Mouse (Mus musculus) embryonic facial prominence, embryonic 14.5 days (tissue): ENCODE results near the gene Bend6. TPM values are rescaled to one million over a fixed set of nuclear protein-coding genes. Genes with fewer than 3 reads are reported as not detected.
"Not testable (repeated sequence)": the region's sequence is repeated elsewhere in the genome, so short reads cannot be mapped to it uniquely, and the experiment has no call there.

Experiments
- ATAC-seq: fragments of 200-750 bp; cut with Nextera tagmentation; 2 replicates; pipeline ENCODE4 v1.8.0; 2017; ENCODE audit warnings: low read depth, moderate number of reproducible peaks, moderate TSS enrichment
- DNase-seq: peaks from one replicate; pipeline ENCODE4 v3.0.0-alpha.2; 2015; ENCODE audit warnings: low spot score
- H3K27ac ChIP-seq: fragments of 300-500 bp; sonication (generic); replicated peaks from 2 replicates; pipeline ENCODE4 v1.5.1; 2014; ENCODE audit warnings: low read depth, mild to moderate bottlenecking, low read length, moderate library complexity
- H3K27me3 ChIP-seq: fragments of 300-500 bp; sonication (generic); replicated peaks from 2 replicates; pipeline ENCODE4 v1.6.1; 2014; ENCODE audit warnings: low read length; ENCODE audit not compliant: control insufficient read depth, insufficient read depth
- H3K36me3 ChIP-seq: fragments of 300-500 bp; sonication (generic); 2 replicates; pipeline ENCODE4 v1.6.1; 2014; ENCODE audit warnings: low read length, mixed read lengths; ENCODE audit not compliant: control insufficient read depth, insufficient read depth
- H3K4me1 ChIP-seq: fragments of 300-500 bp; sonication (generic); 2 replicates; pipeline ENCODE4 v1.6.1; 2014; ENCODE audit warnings: antibody characterized with exemption, low read length; ENCODE audit not compliant: control insufficient read depth, insufficient read depth
- H3K4me2 ChIP-seq: fragments of 300-500 bp; sonication (generic); 2 replicates; pipeline ENCODE4 v1.6.1; 2014; ENCODE audit warnings: low read depth, mild to moderate bottlenecking, low read length, moderate library complexity, mixed read lengths
- H3K4me3 ChIP-seq: fragments of 300-500 bp; sonication (generic); 2 replicates; pipeline ENCODE4 v1.5.1; 2014; ENCODE audit warnings: low read depth, mild to moderate bottlenecking, low read length
- H3K9ac ChIP-seq: fragments of 300-500 bp; sonication (generic); 2 replicates; pipeline ENCODE4 v1.6.1; 2014; ENCODE audit warnings: low read depth, mild to moderate bottlenecking, low read length, moderate library complexity, mixed read lengths
- H3K9me3 ChIP-seq: fragments of 300-500 bp; sonication (generic); 2 replicates; pipeline ENCODE4 v1.6.1; 2016; ENCODE audit warnings: low read length; ENCODE audit not compliant: control insufficient read depth
- WGBS: fragments of 180-500 bp; shearing (Covaris S2); extraction: QIAGEN DNeasy Blood & Tissue Kit; methylation state at CpG from one replicate; pipeline ENCODE4 v1.1.7; 2014; 5-methylcytosine and 5-hydroxymethylcytosine counted together
- polyA plus RNA-seq: library from polyadenylated mRNA; unstranded; fragments of >200 nt; fragmentation: Nextera tagmentation; extraction: Ambion mirVana; gene quantifications from 2 replicates; pipeline ENCODE4 v1.2.1, GENCODE M21; 2014

Gene Bend6
- polyA plus RNA-seq, 1 experiment from 2014 or later, result 2.0 TPM

DNA sequence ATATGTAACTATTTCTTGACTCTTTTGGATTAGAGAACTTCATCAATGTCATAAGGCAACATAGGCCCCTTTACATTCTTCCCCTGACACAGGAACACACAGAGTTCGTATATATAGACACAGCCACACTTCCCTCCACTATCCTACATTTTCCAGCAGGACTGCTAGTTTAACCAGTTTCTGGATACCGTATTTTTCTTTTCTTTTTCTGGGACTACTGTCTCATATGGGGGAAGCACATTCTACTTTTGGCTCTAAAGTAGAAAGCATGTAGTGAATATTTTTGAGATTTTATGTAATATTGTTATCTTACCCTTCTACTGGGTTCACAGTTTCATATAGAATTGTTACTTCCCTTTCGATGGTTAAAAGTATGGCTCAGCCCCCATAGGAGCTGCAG is 38.2 kb downstream of the Bend6 start:
- ATAC-seq, result no peak
- no peaks in the 10 kb centered on the region for H3K4me1 ChIP-seq
- no peak for DNase-seq

DNA sequence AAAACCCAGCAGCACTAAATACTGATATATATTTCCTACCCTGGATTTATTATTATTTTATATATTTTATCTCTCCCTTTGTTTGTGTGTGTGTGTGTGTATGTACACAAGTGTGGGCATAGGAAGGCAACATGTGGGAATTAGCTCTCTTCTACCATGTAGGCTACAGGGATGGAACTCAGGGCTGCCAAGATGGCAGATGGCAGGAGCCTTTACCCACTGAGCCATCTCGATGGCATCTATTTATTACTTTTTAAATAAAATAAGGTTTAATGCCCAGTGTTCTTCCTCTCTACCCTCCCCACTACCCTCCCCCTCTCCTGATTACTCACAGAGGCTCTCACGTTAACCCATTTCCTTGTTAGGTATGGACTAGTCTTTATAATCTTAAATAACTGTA is 38.6 kb downstream of the Bend6 start:
- ATAC-seq, result no peak
- Histone ChIP-seq H3K4me1 (no peaks in the 10 kb centered on the region), H3K9me3 (no peaks in the 10 kb centered on the region), H3K27ac (no peak overlapping the region), H3K4me2 (no peak overlapping the region), H3K27me3 (no peaks in the 10 kb centered on the region), H3K4me3 (no peak overlapping the region), H3K36me3 (no peaks in the 10 kb centered on the region), H3K9ac (no peak overlapping the region)
- 83% methylated on average over 2 of the region's 2 CpGs for WGBS
- DNase-seq, result no peak

More for the DNA sequence above, 38.2 kb downstream of the Bend6 start:
- Histone ChIP-seq H3K4me2 (no peak overlapping the region), H3K27ac (no peak overlapping the region), H3K9ac (no peak overlapping the region), H3K27me3 (no peaks in the 10 kb centered on the region), H3K36me3 (no peaks in the 10 kb centered on the region), H3K4me3 (no peak overlapping the region), H3K9me3 (no peaks in the 10 kb centered on the region)
- WGBS, result 89% methylated on average over 3 of the region's 3 CpGs

- H3K4me3 ChIP-seq, result no peak overlapping the region
- H3K9me3 ChIP-seq, result peaks cover 5% of the 10 kb centered on the region; the same call in 1 of the 2 replicates
- 91% methylated on average over 2 of the region's 2 CpGs for WGBS
- H3K4me2 ChIP-seq, result no peak overlapping the region
- ATAC-seq (no peak), DNase-seq (no peak)
- H3K27ac ChIP-seq, result no peak overlapping the region
- no peaks in the 10 kb centered on the region for H3K4me1 ChIP-seq
- no peaks in the 10 kb centered on the region for H3K27me3 ChIP-seq
- no peaks in the 10 kb centered on the region for H3K36me3 ChIP-seq
- no peak overlapping the region for H3K9ac ChIP-seq
Observed at GRCm38 (mm10) chr1:33846807-33847206, 60.8 kb downstream of the Bend6 start.

DNA sequence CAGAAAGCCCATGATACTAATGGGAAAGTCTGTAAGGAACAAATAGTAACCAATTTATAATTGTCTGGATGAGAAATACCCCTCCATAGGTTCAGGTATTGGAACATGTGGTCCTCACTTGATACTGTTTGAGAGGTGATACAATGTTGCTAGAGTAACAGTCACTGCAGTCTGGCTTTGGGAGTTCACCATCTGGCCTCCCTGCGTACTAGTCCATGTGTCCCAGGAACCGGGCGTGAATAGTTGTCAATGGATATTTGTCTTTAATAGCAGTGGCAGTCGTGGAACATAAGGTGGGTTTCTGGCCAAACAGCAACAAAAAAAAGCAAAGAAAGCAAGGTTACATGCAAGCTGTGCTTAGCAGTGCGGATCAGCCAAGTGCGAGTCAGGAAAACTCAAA is 63.8 kb downstream of the Bend6 start:
- DNase-seq (no peak), ATAC-seq (no peak)
- H3K9ac ChIP-seq, result no peak overlapping the region
- no peak overlapping the region for H3K27ac ChIP-seq
- 80% methylated on average over 6 of the region's 6 CpGs for WGBS
- no peaks in the 10 kb centered on the region for H3K4me1 ChIP-seq
- peaks cover 5% of the 10 kb centered on the region; the same call in 1 of the 2 replicates for H3K9me3 ChIP-seq
- no peaks in the 10 kb centered on the region for H3K27me3 ChIP-seq
- no peak overlapping the region for H3K4me2 ChIP-seq
- H3K36me3 ChIP-seq, result no peaks in the 10 kb centered on the region
- H3K4me3 ChIP-seq, result no peak overlapping the region

GRCm38 (mm10) chr1:33838952-33839351 is 68.7 kb downstream of the Bend6 start:
- H3K9me3 ChIP-seq, H3K27ac ChIP-seq, H3K36me3 ChIP-seq, H3K4me3 ChIP-seq, H3K4me1 ChIP-seq, H3K4me2 ChIP-seq, H3K27me3 ChIP-seq, H3K9ac ChIP-seq, DNase-seq, ATAC-seq: not testable (repeated sequence)
- WGBS, result 95% methylated on average over 14 of the region's 14 CpGs

DNA sequence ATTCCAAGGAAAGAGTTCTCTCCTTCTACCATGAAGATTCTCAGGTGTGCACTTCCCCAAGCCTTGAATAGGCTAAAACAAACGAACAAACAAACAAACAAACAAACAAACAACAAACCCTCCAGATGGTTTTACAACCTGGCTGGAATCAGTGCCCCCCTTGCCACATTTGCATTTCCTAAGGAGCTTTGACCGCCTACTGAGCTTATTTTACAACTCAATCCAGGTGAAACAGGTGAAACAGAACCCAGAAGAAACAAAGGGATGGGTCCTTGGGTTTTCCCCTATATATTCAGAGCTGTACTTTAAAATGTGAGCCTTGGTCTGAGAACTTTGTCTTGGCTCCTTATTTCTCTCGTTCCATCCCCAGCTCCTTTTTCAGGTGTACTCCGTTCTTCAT is 77.0 kb downstream of the Bend6 start:
- Histone ChIP-seq H3K9me3 (no peaks in the 10 kb centered on the region), H3K4me1 (no peaks in the 10 kb centered on the region), H3K4me2 (no peak overlapping the region), H3K36me3 (no peaks in the 10 kb centered on the region), H3K27me3 (no peaks in the 10 kb centered on the region), H3K9ac (no peak overlapping the region), H3K4me3 (no peak overlapping the region), H3K27ac (no peak overlapping the region)
- DNase-seq (no peak), ATAC-seq (no peak)
- WGBS, result 70% methylated on average over 4 of the region's 4 CpGs

GRCm38 (mm10) chr1:33817931-33818330 is 89.7 kb downstream of the Bend6 start:
- WGBS, result 80% methylated on average over 2 of the region's 2 CpGs
- H3K27ac ChIP-seq, result no peak overlapping the region
- H3K36me3 ChIP-seq, result peaks cover 3% of the 10 kb centered on the region
- peaks cover 9% of the 10 kb centered on the region for H3K4me1 ChIP-seq
- H3K4me2 ChIP-seq, result no peak overlapping the region
- no peaks in the 10 kb centered on the region for H3K9me3 ChIP-seq
- H3K9ac ChIP-seq, result no peak overlapping the region
- H3K27me3 ChIP-seq, result no peaks in the 10 kb centered on the region
- H3K4me3 ChIP-seq, result no peak overlapping the region
- no peak for DNase-seq
- ATAC-seq, result no peak

GRCm38 (mm10) chr1:33813868-33814794 is 93.5 kb downstream of the Bend6 start, which contains the start of gene Zfp451:
Gene Zfp451, minus strand, starts transcription at chr1:33814595.
- H3K27ac ChIP-seq, result peak within 1 kb of the TSS; percentile 92
- H3K27me3 ChIP-seq, result no peaks in the 10 kb centered on the region
- H3K9ac ChIP-seq, result peak within 1 kb of the TSS; percentile 93
- H3K36me3 ChIP-seq, result peaks cover 27% of the 10 kb centered on the region
- peak within 1 kb of the TSS; percentile 90 for H3K4me3 ChIP-seq
- H3K4me1 ChIP-seq, result peaks cover 14% of the 10 kb centered on the region
- DNase-seq, result peak; percentile 97
- WGBS, result under 1% methylated on average over 67 of the region's 85 CpGs
- H3K4me2 ChIP-seq, result peak within 1 kb of the TSS; percentile 78
- no peaks in the 10 kb centered on the region for H3K9me3 ChIP-seq
- ATAC-seq, result peak; percentile 96
